Mouse (Mus musculus): ENCODE data around the gene Defa26. TPM values are rescaled to one million over a fixed set of nuclear protein-coding genes. Genes with fewer than 3 reads are reported as not detected.

Defa26 gene
- not detected in 2 replicates for polyA plus RNA-seq (2012; ENCODE audit: low replicate concordance)

GRCm38 (mm10) chr8:21617883-21618282 is at the start of gene Defa26:
TSS of gene Defa26 (plus strand) at chr8:21618183.

DNA sequence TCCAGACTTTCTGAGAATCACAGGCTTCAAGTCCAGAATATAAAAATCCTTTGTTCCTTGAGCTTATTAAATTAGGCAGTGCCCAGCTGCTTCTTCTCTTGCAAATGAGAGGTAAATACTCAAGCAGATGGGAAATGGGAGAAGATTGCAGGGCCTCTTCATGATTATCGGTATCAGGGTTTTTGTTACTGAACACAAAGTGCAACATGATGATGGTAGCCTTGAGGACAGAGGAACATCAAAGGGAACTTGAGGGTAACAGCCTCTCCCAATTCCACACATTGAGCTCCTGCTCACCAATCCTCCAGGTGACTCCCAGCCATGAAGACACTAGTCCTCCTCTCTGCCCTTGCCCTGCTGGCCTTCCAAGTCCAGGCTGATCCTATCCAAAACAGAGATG is 35.3 kb upstream of the Defa26 start, which contains the start of gene Defa28:
Gene Defa28, plus strand, starts transcription at position 301 of the 400 bp plus-strand sequence.

DNA sequence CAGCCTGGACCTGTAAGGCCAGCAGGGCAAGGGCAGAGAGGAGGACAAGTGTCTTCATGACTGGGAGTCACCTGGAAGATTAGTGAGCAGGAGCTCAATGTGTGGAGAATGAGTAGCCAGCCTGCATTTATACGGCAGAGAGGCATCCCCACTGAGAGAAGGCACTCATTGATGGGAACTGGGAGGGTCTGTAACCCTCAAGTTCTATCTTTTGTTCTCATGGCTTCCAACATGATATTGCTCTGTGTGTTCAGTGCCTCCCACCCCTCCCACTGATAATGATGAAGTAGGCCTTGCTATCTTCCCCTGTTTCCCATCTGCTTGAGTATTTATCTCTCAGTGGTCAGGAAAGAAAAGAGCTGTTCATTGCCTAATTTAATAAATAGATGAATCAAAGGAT is 23.6 kb upstream of the Defa26 start, which contains the start of gene Gm7861:
Gene Gm7861, minus strand, starts transcription at position 101 of the 400 bp plus-strand sequence.

GRCm38 (mm10) chr8:21655480-21655879 is 37.5 kb downstream of the Defa26 start, which contains the start of gene Defa17:
TSS of gene Defa17 (plus strand) at chr8:21655780.

DNA sequence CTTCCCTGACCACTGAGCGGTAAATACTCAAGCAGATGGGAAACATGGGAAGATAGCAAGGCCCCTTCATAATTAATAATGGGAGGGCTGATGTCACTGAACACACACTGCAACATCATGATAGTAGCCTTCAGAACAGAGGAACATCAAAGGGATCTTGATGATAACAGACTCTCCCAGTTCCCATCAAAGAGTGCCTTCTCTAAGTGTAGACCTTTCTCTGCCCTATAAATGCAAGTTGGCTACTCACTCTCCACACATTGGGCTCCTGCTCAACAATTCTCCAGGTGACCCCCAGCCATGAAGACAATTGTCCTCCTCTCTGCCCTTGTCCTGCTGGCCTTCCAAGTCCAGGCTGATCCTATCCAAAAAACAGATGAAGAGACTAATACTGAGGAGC is 47.5 kb downstream of the Defa26 start, which contains the start of gene Defa34:
Gene Defa34, plus strand, starts transcription at position 301 of the 400 bp plus-strand sequence.

Other genes starting within 250 kb of the Defa26 start
- gene Defa2, start 239.7 kb upstream of the Defa26 start, polyA plus RNA-seq (2012; ENCODE audit: low replicate concordance), result not detected in 2 replicates
- gene Defa33, start 226.4 kb upstream of the Defa26 start, polyA plus RNA-seq (2012; ENCODE audit: low replicate concordance), result not detected in 2 replicates
- gene Defa36, start 190.8 kb upstream of the Defa26 start, polyA plus RNA-seq (2012; ENCODE audit: low replicate concordance), result not detected in 2 replicates
- not detected in 2 replicates for gene Gm7849, start 161.6 kb upstream of the Defa26 start, polyA plus RNA-seq (2012; ENCODE audit: low replicate concordance)
- gene Defa20, start 108.9 kb upstream of the Defa26 start, polyA plus RNA-seq (2012; ENCODE audit: low replicate concordance), result not detected in 2 replicates
- gene Defa32, start 89.2 kb upstream of the Defa26 start, polyA plus RNA-seq (2012; ENCODE audit: low replicate concordance), result not detected in 2 replicates
- not detected in 2 replicates for gene Defa37, start 52.8 kb upstream of the Defa26 start, polyA plus RNA-seq (2012; ENCODE audit: low replicate concordance)
- gene Defa28, start 35.2 kb upstream of the Defa26 start, polyA plus RNA-seq (2012; ENCODE audit: low replicate concordance), result not detected in 2 replicates
- gene Gm7861, start 23.7 kb upstream of the Defa26 start, polyA plus RNA-seq (2012; ENCODE audit: low replicate concordance), result not detected in 2 replicates
- not detected in 2 replicates for gene Defa17, start 37.6 kb downstream of the Defa26 start, polyA plus RNA-seq (2012; ENCODE audit: low replicate concordance)
- gene Defa34, start 47.6 kb downstream of the Defa26 start, polyA plus RNA-seq (2012; ENCODE audit: low replicate concordance), result not detected in 2 replicates
- gene AY761184, start 85.5 kb downstream of the Defa26 start, polyA plus RNA-seq (2012; ENCODE audit: low replicate concordance), result not detected in 2 replicates
- not detected in 2 replicates for gene Defa24, start 116.3 kb downstream of the Defa26 start, polyA plus RNA-seq (2012; ENCODE audit: low replicate concordance)
- gene Defb50, start 205.4 kb downstream of the Defa26 start, polyA plus RNA-seq (2012; ENCODE audit: low replicate concordance), result not detected in 2 replicates
- gene Defb2, start 221.7 kb downstream of the Defa26 start, polyA plus RNA-seq (2012; ENCODE audit: low replicate concordance), result not detected in 2 replicates
- not detected in 2 replicates for gene Defb10, start 240.7 kb downstream of the Defa26 start, polyA plus RNA-seq (2012; ENCODE audit: low replicate concordance)

Data from hematopoietic multipotent progenitor cell, adult 10-12 weeks (in vitro differentiated cells).